In genomic region chr11:109363191-109364133, GRCm38 (mm10) we compare ENCODE assay signal across 8 mouse cellular contexts. TPM values are rescaled to one million over a fixed set of nuclear protein-coding genes. Genes with fewer than 3 reads are reported as not detected.
DNase-seq lines count a peak whose midpoint lies in the region; ATAC-seq and TF ChIP-seq lines count a peak whose summit lies in the region.

No protein-coding gene starts in this region.

- H3K4me3 ChIP-seq in left cerebral cortex, adult 2 months: peak overlapping the region; percentile 81
- H3K4me3 ChIP-seq in kidney, adult 2 months (ENCODE audit: insufficient read depth, low read depth, low read length): peak overlapping the region; percentile 96
- H3K4me3 ChIP-seq in lung, postnatal 0 days (ENCODE audit: low read depth, low read length): peak overlapping the region; percentile 94

- intact Hi-C loops in left cerebral cortex, adult 2 months (cut with DNase I): loop anchor here (2.0 to 5.0 kb wide), 3 partner anchors 61 to 441 kb away; partner anchors contain the start of genes Amz2 and Axin2

- no peaks in the 10 kb centered on the region for H3K27me3 ChIP-seq in kidney, adult 2 months (replicated peaks; ENCODE audit: control insufficient read depth, insufficient read depth, low read length)
- H3K27me3 ChIP-seq in lung, postnatal 0 days (replicated peaks; ENCODE audit: insufficient read depth, low read length): no peaks in the 10 kb centered on the region

- peak overlapping the region; percentile 98 for H3K27ac ChIP-seq in left cerebral cortex, adult 2 months
- peak overlapping the region; percentile 100 for H3K27ac ChIP-seq in kidney, adult 2 months (ENCODE audit: insufficient read depth, low read depth, low read length)
- H3K27ac ChIP-seq in lung, postnatal 0 days (ENCODE audit: low read length): peak overlapping the region; percentile 99

- WGBS in kidney, adult 2 months: under 1% methylated on average over 51 of the region's 53 CpGs
- 1% methylated on average over 34 of the region's 53 CpGs for WGBS in lung, postnatal 0 days

- no peaks in the 10 kb centered on the region for H3K9me3 ChIP-seq in lung, postnatal 0 days (ENCODE audit: low read length)

- H3K4me2 ChIP-seq in lung, postnatal 0 days (replicated peaks; ENCODE audit: low read depth, low read length): peak overlapping the region; percentile 74

- peak overlapping the region; percentile 93 for H3K9ac ChIP-seq in lung, postnatal 0 days (replicated peaks; ENCODE audit: low read depth)

- no peak for TF ChIP-seq POLR2A in kidney, adult 2 months (IDR thresholded peaks at IDR 0.05; ENCODE audit: low read depth, low read length)

- DNase-seq in left cerebral cortex, adult 2 months (ENCODE audit: extremely low spot score in 1 of 2, low spot score in 2 of 2): peak in 1 of 2 experiments; percentile 28
- no peak for DNase-seq in left cerebral cortex, adult 9 months (ENCODE audit: low spot score in 2 of 2)
- DNase-seq in embryo, embryonic 11.5 days (ENCODE audit: low read depth, low spot score): peak; percentile 34
- DNase-seq in heart, adult 9 months (ENCODE audit: low spot score in 2 of 2): peak; percentile 51 to 71
- peak; percentile 58 for DNase-seq in kidney, adult 2 months
- peak; percentile 74 for DNase-seq in lung, postnatal 0 days (ENCODE audit: low spot score)
- DNase-seq in ovary, postnatal 10 days (ENCODE audit: low spot score): peak; percentile 34
- DNase-seq in cerebellum, postnatal 36 days: no peak

- TF ChIP-seq EP300 in lung, postnatal 0 days (IDR thresholded peaks at IDR 0.05): 0 out of 2 replicates have a peak, but pooled peaks have one; percentile 9

- ATAC-seq in lung, postnatal 0 days: peak; percentile 27

- no peak for TF ChIP-seq CTCF in left cerebral cortex, adult 2 months (IDR thresholded peaks at IDR 0.05)
- no peak for TF ChIP-seq CTCF in kidney, adult 2 months (conservative IDR thresholded peaks at IDR 0.05; ENCODE audit: insufficient read depth, insufficient read length, low read depth, low read length)
- no peak for TF ChIP-seq CTCF in lung, postnatal 0 days (IDR thresholded peaks at IDR 0.05)

- peaks cover 38% of the 10 kb centered on the region for H3K4me1 ChIP-seq in kidney, adult 2 months (ENCODE audit: control insufficient read depth, insufficient read depth, low read length)
- peaks cover 32% of the 10 kb centered on the region for H3K4me1 ChIP-seq in lung, postnatal 0 days (ENCODE audit: insufficient read depth, low read depth, low read length)

- H3K36me3 ChIP-seq in kidney, adult 2 months (ENCODE audit: control insufficient read depth, insufficient read depth, low read length): no peaks in the 10 kb centered on the region; the same call in 1 of the 2 replicates
- H3K36me3 ChIP-seq in lung, postnatal 0 days (ENCODE audit: insufficient read depth, low read length): no peaks in the 10 kb centered on the region

RNA-seq across cellular contexts. Expression of gene Gna13, which starts 0.8 kb away (rescaled TPM):
- 10 to 100 TPM; 45.0 to 47.7 TPM for total RNA-seq in left cerebral cortex, adult 2 months (2021)
- 26.6 and 27.8 TPM in 2 replicates for polyA plus RNA-seq in kidney, adult 2 months (2012; rRNA removed)
- polyA plus RNA-seq in lung, postnatal 0 days (2015; fragmentation: Nextera tagmentation; extraction: Ambion mirVana): 57.7 and 69.7 TPM in 2 replicates

RNA-seq across cellular contexts. Expression of gene 9930022D16Rik, which starts 50.3 kb away (rescaled TPM):
- total RNA-seq in left cerebral cortex, adult 2 months (2021): not detected
- not detected in 2 replicates for polyA plus RNA-seq in kidney, adult 2 months (2012; rRNA removed)
- 0.07 TPM in 1 of 2 replicates, not detected in the other for polyA plus RNA-seq in lung, postnatal 0 days (2015; fragmentation: Nextera tagmentation; extraction: Ambion mirVana)

Comparison
In these comparisons a context has a peak if more than half of its experiments do, and no peak if none do; other contexts are left out.
1. DNase-seq: peak in embryo, embryonic 11.5 days (single experiment), heart, adult 9 months (2 of 2), kidney, adult 2 months (single experiment), lung, postnatal 0 days (single experiment) and ovary, postnatal 10 days (single experiment); none in left cerebral cortex, adult 9 months (0 of 2) and cerebellum, postnatal 36 days (0 of 2).
2. Peak in every context shown above with its lines, with median percentiles within 50 percentile points of each other: H3K27ac ChIP-seq and H3K4me3 ChIP-seq.